Mouse (Mus musculus): ENCODE measurements around the gene Catsper2.

The Catsper2 gene

DNA sequence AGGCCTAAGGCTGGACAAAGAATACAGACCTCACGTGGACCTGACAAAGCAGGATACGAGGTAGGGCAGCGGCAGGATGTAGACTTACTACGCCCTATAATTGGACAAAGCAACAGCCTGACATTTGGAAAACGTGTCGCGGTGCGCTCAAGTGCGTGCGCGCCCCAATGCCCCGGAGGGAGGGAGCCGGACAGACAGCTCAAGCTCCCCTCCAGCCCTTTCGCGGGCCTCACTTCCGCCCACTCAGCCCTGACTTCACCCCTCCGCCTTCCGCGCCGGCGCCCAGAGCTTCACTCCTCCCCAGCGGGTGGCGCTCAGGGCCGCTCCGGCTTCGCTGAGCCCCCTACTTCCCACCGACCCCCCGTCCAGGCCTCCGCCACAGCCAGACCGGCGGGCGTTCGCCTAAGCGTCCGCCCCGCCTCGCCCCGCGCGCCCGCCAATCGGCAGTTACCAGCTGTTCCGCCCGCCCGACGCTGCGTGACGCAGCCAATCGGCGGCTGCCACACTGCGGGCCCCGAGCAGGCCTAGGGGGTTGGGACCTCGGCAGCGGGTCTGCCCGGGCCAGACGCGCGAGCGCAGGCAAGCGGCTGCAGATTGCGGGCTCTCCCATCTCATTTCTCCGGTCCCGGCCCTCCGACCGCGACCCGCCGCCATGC is at the start of gene Catsper2, which contains the start of gene Pdia3:
TSS of gene Catsper2 (minus strand) at position 406 of the 656 bp plus-strand sequence.
TSS of gene Pdia3 (plus strand) at position 389 of the 656 bp plus-strand sequence.
- peak; percentile 98 for DNase-seq

DNA sequence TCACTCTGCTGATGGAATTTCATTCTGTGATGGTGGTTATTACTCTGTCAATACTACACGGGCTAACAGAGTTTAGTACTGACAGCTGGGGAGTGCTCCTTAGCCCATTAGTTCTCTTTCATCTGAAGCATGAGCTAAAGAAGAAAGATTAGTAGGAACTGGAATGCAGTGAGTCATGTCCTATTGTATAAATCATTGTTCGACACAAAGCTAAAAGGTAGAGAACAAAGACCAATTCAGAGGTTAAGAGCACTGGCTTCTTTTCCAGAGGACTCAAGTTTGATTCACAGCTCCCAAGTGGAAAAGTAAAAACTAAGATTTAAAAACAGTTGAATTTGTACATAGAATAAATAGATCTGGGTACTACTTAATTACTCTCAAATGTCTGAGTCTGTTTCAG is 46.5 kb upstream of the Catsper2 start:
- no peak for DNase-seq

DNA sequence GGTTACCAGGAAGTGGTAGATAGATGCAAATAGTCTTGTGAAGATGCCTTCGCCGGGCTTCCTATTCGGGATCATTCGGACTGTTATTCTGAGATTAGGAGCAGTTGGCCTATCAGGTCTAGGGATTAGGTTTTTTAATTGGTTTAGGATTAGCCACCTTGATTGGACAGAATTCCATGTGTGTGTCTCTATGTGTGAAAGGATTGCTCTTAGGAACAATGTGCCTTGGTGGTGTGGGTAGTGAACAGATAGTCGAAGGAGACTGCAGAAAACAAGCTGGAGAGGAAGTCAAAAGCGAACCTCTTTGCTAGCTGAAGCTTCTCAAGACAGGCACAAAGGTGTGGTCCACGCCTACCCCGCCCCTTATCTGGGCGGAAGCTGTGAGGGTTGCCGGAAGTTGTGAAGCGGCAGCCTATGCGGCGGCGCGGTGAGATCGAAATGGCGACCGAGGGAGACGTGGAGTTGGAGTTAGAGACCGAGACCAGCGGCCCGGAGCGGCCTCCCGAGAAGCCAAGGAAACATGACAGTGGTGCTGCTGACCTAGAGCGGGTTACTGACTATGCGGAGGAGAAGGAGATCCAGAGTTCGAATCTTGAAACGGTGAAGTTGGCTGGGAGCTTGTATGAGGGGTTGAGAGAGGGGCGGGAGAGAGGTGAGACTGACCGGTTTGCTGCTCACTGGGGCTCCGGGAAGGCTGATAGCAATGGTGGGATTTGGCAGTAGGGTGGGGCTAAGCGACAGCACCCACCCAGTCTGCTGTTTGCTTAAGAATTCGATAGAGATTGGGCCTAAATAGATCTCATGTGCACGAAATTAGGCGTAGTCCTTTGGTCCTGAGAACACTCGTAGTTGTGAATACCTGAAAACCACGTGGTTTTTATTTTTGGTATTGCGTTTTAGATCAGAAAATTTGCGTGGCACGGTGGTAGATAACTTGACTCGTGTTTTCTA is 43.4 kb upstream of the Catsper2 start, which contains the start of gene Serinc4:
TSS of gene Serinc4 (minus strand) at position 90 of the 951 bp plus-strand sequence.
- DNase-seq, result peak; percentile 90

DNA sequence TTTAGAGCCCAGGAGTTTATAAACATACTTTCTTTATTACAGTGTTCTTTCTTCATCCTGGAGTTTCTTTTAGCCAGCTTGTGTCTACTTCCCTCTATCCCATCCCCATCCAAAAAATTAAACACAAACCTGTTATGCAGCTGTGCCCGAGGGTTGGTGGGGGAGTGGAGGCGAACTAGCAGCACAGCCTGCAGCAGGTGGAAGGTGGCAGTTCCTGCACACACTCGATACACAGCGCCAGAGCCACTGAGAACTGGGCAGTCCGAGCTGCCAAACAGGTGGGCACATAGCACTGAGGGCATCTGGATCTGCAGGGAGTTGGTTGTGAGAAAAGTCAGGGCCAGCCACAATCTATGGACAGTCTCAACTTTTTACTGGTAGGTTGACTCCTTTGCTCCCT is 41.9 kb upstream of the Catsper2 start:
- no peak for DNase-seq

DNA sequence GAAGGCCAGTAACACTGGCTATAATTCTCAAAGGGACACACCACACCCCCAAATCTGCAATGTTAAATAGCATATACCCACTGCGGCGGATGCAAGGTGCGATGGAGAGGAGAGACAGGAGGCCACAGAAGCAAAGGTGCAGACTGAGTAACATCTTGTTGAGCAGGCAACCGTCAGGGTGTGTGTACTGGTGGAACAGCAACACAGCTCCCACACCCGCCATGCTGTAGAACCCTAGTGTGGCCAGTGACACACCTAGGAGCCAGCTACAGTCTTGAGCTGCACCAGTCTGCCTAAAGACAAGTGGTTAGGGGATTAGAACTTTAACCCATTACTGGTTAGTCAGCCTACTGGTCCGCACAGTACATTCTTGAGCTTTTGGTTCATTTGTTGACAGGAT is 40.3 kb upstream of the Catsper2 start:
- no peak for DNase-seq

DNA sequence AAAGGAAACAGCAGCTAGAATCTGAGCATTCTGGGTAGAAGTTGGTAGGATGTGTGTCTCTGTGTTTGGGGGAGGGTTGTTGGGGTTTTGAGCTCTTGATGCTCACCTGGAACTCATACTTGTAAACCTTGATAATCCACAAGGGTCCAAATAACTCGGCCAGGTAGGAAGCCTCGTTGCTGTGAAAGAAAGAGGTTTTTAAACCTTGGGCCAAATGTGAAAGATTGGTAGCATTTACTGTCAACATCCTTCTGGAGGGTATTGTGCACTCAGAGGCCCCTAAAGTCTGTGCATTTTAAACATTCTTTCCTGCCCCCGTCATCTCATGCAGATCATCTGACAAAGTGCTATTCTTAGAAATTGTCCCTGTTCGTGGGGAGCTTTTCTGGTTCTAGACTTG is 39.4 kb upstream of the Catsper2 start, which contains the start of gene Hypk:
TSS of gene Hypk (plus strand) at position 301 of the 400 bp plus-strand sequence.
- no peak for DNase-seq

DNA sequence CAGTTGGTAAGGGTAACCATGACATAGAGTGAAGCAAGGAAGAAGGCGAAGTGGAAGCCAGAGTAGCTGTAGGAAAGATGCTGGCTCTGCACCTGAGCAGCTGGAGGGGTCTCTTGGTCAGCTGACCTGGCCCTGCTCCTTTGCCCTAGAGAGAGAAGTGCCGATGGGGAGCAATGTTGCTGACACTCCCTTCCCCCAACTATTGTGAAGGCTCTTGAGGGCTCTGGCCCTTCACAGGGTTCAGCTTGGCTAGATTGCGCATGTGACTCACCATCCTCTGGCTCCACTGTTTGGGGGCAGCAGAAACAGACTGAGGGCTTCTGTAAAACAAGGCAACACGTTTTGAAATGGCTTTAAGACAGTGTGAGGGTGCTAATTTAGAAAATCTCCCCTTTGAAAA is 38.8 kb upstream of the Catsper2 start:
- DNase-seq, result peak; percentile 25

DNA sequence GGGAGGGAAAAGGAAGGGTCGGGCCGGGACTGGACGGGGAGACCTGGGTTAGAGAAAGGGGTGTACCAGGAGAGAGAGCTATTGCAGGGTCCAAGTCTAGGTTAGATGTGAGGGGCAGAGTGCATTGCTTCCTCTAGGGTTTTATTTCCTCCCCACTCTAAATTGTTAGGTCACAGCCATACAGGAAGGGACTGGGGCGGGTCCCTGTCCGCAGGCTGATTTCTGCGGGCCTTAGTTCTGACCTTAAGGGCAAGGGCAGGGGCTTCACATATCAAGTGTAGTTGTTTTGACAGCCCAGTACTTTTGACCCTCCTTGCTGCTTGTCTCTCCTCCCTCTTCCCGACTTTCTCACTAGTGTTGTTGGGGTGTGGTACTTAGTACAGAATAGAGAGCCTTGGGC is 36.5 kb upstream of the Catsper2 start:
- peak; percentile 46 for DNase-seq

DNA sequence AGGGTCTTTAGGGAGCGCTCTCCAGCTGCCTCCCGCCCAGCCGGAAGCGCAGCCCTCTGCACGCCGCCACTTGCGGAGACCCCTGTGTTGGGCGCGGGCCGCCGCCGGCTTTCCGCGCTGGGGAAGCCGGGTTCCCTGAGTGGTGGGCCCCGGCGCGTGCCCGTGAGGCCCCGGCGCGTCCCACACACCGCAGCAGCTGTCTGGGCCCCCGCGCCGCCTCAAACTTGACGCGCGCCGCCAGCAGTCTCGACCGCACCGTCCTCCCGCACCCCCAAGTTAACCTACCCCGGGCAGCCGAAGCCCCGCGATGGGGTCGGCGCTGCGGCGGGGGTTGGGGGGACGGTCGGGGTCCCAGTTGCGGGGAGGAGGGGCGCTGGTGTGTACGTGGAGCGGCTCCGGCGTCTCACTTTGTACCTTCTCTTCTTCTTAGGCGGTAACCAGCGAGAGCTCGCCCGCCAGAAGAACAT is 36.0 kb upstream of the Catsper2 start:
- no peak for DNase-seq

DNA sequence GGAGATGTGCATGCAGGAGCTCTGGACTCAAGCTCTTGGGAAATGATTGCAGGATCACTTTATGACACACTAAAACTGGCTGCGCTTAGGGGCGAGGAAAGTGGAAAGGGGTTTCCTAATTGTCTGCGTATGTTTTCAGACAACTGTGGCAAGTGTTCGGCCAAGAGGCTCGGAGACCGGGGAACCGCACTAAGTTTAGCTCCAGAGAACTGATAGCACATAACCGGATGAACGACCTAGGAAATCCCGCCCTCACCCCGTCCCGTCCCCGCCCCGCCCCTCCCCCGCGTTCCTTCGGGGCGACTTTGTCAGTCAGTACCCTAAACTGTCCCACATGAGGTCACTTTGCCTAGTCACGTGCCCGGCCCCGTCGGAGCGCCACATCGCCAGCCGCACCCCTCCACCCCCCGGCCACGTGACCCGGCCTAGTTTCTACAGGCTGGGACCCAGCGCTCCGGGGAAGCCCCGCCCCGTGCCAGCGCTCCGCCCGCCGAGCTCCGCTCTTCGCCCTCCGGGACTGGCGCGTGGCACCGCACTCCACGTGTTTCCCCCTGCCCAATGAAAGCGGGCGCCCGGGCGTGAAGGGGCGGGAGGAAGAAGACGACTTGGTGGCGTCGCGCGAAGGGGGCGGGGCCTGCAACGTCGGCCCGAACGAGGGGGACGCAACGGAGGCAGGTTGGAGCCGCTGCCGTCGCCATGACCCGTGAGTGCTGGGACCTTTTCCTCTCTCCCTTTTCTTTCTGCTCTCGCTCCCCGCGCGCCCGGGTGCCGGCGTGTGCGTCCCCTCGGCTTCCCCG is 35.3 kb upstream of the Catsper2 start, which contains the start of gene Serf2:
TSS of gene Serf2 (plus strand) at position 457 of the 797 bp plus-strand sequence.
- peak; percentile 100 for DNase-seq

DNA sequence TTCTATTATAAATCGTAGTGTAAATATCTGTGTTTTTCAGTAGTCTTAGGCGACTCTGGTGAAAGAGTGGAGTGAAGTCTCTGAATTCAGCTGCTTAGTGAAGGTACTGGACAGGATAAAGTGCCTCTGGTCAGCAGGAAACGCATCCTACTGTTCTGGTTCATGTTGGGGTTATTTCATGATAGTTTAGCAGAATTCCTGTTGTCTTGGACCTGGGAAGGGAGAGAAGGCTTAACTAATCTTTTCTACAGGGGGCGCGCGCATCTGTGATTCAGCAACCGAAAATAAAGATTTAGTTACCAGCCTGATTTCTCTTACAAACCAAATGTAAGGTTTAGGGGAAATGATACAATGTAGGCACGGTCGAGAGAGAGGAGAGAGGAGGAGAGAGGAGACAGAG is 34.5 kb upstream of the Catsper2 start:
- peak; percentile 76 for DNase-seq

DNA sequence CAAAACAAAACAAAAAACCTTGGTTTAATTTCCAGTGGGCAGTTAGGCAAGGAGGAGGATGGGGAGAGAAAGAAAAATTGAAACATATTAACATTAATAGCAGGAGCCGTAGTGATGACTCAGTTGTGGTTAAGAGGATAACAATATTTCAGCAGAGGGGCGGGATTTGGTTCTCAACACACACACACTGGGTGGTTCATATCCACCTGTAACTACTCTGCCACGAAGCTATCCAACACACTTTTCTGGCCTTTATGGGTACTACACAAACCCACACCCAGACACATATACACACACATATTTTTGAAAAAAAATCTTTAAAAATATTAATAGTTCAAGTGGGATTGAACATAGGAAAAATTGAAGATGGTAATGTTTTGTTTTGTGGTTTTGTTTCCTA is 33.4 kb upstream of the Catsper2 start:
- DNase-seq, result no peak

DNA sequence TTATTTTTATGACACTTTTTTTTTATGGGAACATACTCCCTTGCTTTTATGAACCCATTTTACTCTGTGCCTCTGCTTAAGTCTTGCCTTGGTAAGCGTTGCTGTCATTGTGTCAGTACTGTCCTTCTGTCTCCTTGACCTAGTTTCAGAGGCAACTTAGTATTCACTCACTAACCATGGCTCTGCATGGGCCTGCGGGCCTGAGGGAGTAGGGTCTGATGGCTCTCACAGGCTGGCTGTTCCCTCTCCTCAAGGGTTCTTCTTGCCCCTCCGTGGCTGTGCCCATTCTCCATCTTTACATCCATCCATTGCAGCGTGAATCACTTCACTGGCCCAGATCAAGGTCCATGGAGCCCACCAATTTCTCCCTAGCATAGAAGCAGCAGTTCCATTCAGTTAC is 32.9 kb upstream of the Catsper2 start:
- no peak for DNase-seq

DNA sequence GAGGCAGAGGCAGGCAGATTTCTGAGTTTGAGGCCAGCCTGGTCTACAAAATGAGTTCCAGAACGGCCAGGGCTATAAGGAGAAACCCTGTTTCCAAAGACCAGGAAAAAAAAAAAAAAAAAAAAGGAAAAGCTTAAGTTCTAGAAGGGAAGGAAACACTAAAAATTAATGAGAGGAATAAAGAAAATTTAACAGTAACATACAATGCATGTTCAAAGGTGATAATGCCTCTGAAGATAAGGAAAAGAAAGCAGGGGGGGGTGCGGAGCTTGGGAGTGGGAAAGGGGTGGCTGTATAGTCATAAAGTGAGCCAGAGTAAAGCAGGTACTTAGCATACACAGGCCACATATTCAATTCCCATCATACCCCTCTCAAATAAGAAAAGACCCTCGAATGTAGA is 31.5 kb upstream of the Catsper2 start:
- DNase-seq, result no peak

DNA sequence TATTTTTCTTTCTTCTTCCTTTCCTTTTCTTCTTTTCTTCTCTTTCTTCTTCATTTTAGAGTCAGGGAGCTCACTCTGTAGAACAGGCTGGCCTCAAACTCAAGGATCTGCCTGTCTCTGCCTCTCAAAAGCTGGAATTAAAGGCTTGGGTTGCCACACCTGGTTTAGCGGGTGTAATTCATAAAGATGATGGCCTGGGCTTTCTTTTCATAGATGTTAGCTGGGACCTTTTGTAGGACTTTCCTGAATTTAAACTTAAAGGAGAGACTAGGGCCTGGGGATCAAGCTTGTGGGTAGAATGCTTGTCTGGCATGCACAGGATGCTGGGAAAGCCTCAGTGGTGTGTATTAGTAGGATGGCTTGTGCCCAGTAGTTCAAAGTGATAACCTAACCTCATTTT is 30.6 kb upstream of the Catsper2 start, which contains the start of gene Ell3:
TSS of gene Ell3 (minus strand) at position 101 of the 400 bp plus-strand sequence.
- no peak for DNase-seq

DNA sequence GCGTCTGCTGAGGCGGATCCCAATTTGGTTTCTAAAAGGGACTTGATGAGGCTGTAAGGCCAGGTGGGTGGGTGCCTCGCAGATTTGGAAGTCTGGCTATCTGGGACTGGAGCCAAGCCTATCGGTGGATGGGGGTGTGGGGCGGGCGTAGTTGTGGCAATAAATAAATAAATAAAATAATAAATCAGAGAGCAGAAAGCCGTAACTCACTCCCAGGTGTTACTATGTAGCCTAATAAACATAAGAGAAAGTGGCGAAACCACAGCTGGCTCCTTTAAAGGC is 29.4 kb upstream of the Catsper2 start:
- peak; percentile 28 for DNase-seq

DNA sequence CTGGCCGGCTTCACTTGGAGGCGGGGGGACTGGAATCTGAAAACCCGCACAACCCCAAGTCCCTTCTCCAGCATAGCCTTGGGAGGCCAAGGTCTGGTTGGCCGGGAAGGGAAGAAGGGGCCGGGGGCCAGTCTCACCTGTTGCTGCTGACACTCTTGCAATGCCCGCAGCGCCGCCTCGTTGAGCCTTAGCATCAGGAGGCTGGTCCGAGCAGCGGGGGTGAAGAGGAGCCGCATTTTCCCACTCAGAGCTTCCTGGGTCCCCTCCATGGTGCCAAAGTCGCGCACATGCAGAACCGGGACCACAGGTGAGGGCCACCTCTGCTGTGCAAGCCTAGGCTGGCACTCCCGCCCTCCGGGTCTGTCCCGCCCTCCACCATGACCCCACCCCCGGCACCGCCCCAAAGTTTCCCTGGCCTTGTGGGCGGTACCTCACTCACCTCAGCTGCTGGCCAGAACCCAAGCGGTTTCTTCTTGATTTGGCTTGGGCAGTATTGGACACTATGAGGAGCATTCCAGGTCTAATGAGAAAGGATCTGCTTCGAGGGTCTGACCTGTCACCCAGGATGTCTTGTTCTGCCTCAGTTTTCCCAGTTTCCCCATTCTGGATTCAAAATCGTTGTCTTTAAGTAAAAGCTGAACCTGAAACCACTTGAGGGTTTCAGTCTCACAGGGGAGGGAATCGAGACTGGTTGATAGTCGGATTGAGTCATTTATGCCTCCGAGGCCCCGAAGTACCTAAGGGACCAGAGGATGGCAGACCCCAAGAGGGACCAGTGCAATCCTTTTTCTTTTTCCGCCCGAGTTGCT is 28.9 kb upstream of the Catsper2 start:
- peak; percentile 89 for DNase-seq

DNA sequence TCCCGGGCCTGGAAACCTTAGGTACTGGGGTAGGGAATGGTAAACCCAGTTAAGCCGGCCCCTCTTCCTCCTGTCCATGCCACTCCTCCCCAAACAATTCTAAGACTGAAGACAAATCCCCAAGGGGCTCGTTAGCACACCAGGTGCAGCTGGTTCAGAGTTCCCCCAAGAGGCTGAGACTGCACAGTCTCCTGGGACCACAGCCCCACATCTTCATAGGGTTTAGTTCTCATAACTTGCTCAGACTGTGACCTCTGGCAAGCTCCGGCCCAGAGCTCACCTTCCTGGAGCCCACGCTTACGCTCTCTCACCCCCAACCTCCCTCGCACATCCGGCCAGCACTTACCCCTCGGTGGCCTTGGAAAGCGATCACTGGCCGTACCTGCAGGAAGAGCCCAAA is 28.2 kb upstream of the Catsper2 start:
- DNase-seq, result peak; percentile 12

DNA sequence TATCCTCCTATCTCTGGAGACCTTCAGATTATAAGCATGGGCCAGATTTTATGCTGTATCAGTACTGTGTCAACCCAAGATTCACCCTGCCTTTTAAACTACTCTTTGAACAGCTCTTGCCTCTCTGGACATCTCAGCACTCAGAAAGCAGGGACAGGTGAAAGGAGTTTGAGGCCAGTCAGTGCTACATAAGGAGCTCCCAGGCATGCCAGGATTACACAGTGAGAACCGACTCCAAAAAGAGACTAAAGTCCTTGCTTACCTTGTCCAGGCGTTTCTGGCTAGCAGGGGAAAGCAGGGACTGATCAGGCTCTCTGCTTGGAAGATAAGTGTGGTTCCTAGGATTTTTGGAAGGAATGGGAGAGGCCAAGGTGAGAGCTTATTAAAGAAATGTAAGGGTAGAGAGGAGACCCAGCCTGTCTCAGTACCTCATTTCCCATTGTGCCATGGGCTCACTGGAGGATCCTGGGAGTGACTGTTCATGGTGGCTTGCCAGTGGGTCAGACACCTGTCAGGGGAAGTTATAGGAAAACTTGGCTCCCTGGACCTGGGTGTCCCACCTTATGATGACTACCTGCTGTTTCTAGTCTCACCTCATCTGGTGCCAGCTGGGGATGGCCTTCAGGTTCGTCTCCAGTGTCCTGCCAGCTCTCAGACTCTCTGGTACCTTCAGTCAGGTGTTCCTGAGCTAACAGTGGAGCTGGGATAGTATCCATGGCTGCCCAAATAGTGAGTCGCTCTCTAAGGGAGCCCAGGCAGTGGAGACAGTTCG is 27.4 kb upstream of the Catsper2 start:
- DNase-seq, result no peak

DNA sequence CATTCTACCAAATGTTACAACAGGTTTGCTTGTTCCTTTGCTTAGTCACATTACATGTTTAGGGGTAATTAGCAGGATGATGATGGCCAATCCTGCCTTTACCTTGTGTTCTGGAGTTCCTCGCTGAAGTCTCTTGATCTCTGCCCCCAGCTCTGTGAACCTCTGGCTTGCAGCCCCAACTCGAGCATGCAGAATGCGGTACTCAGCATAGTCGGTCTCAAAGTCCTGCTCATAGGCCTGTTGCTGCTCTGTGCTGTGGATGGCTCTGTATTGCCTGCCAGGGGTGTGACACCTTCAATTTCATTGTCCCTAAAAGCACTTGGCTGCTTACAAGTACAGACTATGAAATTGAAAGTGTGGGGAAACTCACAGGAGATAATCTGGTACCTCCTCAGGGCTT is 26.2 kb upstream of the Catsper2 start:
- peak; percentile 55 for DNase-seq

DNA sequence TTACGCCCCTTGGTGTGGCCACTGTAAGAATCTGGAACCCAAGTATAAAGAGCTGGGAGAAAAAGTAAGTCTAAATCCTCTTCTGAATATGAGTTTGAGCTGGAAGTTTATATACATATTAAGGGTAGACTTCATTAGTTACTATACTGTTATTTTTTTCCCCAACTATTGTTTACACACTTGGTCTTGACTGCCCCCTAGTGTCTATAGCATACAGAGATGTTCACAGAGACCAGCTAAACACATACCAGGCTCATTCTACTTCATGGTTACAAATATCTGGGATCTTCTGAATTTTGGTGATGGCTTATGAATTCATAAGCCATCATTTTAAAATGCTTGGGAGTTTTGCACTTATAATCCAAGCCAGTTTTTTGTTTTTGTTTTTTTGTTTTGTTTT is 21.3 kb upstream of the Catsper2 start:
- DNase-seq, result no peak

All from kidney, postnatal 10 days (tissue).